Mouse (Mus musculus) intestine, embryonic 16.5 days (tissue): ENCODE measurements around the gene Gpr137. TPM values are rescaled to one million over a fixed set of nuclear protein-coding genes. Genes with fewer than 3 reads are reported as not detected.
A peak's percentile ranks its signal among the peaks of the same experiment; 100 is the strongest.

Experiments used
- ATAC-seq: fragments of 200-750 bp; cut with Nextera tagmentation; 2 replicates; pipeline ENCODE4 v1.8.0; 2017; ENCODE audit warnings: moderate TSS enrichment, moderate library complexity
- H3K27ac ChIP-seq: fragments of 300-500 bp; sonication (generic); 2 replicates; pipeline ENCODE4 v1.5.1; 2014; ENCODE audit warnings: mild to moderate bottlenecking, low read length
- H3K27me3 ChIP-seq: fragments of 300-500 bp; sonication (generic); replicated peaks from 2 replicates; pipeline ENCODE4 v1.6.1; 2014; ENCODE audit warnings: low read length, control low read depth, mixed read lengths; ENCODE audit not compliant: control insufficient read depth, insufficient read depth
- H3K36me3 ChIP-seq: fragments of 300-500 bp; sonication (generic); 2 replicates; pipeline ENCODE4 v1.6.1; 2014; ENCODE audit warnings: low read length, control low read depth; ENCODE audit not compliant: control insufficient read depth, insufficient read depth
- H3K4me1 ChIP-seq: fragments of 300-500 bp; sonication (generic); 2 replicates; pipeline ENCODE4 v1.6.1; 2014; ENCODE audit warnings: low read length, control low read depth, mixed read lengths; ENCODE audit not compliant: control insufficient read depth, insufficient read depth
- H3K4me2 ChIP-seq: fragments of 300-500 bp; sonication (generic); 2 replicates; pipeline ENCODE4 v1.6.1; 2014; ENCODE audit warnings: low read depth, low read length, control low read depth
- H3K4me3 ChIP-seq: fragments of 300-500 bp; sonication (generic); 2 replicates; pipeline ENCODE4 v1.5.1; 2014; ENCODE audit warnings: mild to moderate bottlenecking, low read length
- H3K9ac ChIP-seq: fragments of 300-500 bp; sonication (generic); 2 replicates; pipeline ENCODE4 v1.6.1; 2014; ENCODE audit warnings: low read depth, low read length
- H3K9me3 ChIP-seq: fragments of 300-500 bp; sonication (generic); 2 replicates; pipeline ENCODE4 v1.6.1; 2016; ENCODE audit warnings: low read length, control low read depth; ENCODE audit not compliant: control insufficient read depth
- WGBS: fragments of 180-500 bp; shearing (Covaris S2); extraction: QIAGEN DNeasy Blood & Tissue Kit; methylation state at CpG from one replicate; pipeline ENCODE4 v1.1.7; 2014; 5-methylcytosine and 5-hydroxymethylcytosine counted together
- polyA plus RNA-seq: library from polyadenylated mRNA; unstranded; fragments of >200 nt; fragmentation: Nextera tagmentation; extraction: Ambion mirVana; gene quantifications from 2 replicates; pipeline ENCODE4 v1.2.1, GENCODE M21; 2015

The Gpr137 gene
- polyA plus RNA-seq, 1 experiment from 2014 or later = 21.1 TPM

GRCm38 (mm10) chr19:6974211-6975205 is 32.2 kb upstream of the Gpr137 start, which contains the start of gene Ppp1r14b:
Gene Ppp1r14b, plus strand, starts transcription at chr19:6974968.
- H3K4me3 ChIP-seq = peak within 1 kb of the TSS; percentile 69
- H3K4me2 ChIP-seq = peak within 1 kb of the TSS; percentile 72
- H3K4me1 ChIP-seq = peaks cover 55% of the 10 kb centered on the region
- H3K9me3 ChIP-seq = no peaks in the 10 kb centered on the region
- H3K9ac ChIP-seq = peak within 1 kb of the TSS; percentile 78
- WGBS = under 1% methylated on average over 74 of the region's 84 CpGs
- no peaks in the 10 kb centered on the region for H3K27me3 ChIP-seq
- H3K36me3 ChIP-seq = peaks cover 5% of the 10 kb centered on the region; the same call in 1 of the 2 replicates
- peak; percentile 61 for ATAC-seq
- peak within 1 kb of the TSS; percentile 77 for H3K27ac ChIP-seq

- H3K27me3 ChIP-seq = no peaks in the 10 kb centered on the region
- ATAC-seq = no peak
- peak overlapping the region; percentile 69 for H3K4me3 ChIP-seq
- peak overlapping the region; percentile 78 for H3K9ac ChIP-seq
- no peaks in the 10 kb centered on the region for H3K9me3 ChIP-seq
- H3K4me1 ChIP-seq = peaks cover 51% of the 10 kb centered on the region
- peak overlapping the region; percentile 68 for H3K27ac ChIP-seq
- H3K36me3 ChIP-seq = peaks cover 5% of the 10 kb centered on the region; the same call in 1 of the 2 replicates
- 30% methylated on average over 12 of the region's 12 CpGs for WGBS
- H3K4me2 ChIP-seq = peak overlapping the region; percentile 72
Observed at GRCm38 (mm10) chr19:6973581-6974190, 31.4 kb upstream of the Gpr137 start.

- WGBS = 78% methylated on average over 13 of the region's 13 CpGs
- no peak overlapping the region for H3K9ac ChIP-seq
- H3K27me3 ChIP-seq = no peaks in the 10 kb centered on the region
- H3K4me1 ChIP-seq = peaks cover 47% of the 10 kb centered on the region
- ATAC-seq = no peak
- H3K4me3 ChIP-seq = no peak overlapping the region
- H3K27ac ChIP-seq = peak overlapping the region; percentile 96; the same call in 1 of the 2 replicates
- 0 out of 2 replicates have a peak, but pooled peaks cover 3% of the 10 kb centered on the region for H3K36me3 ChIP-seq
- H3K9me3 ChIP-seq = no peaks in the 10 kb centered on the region
- no peak overlapping the region for H3K4me2 ChIP-seq
Observed at GRCm38 (mm10) chr19:6972247-6972917, 30.1 kb upstream of the Gpr137 start.

GRCm38 (mm10) chr19:6971644-6972043 is 29.4 kb upstream of the Gpr137 start:
- Histone ChIP-seq H3K36me3 (0 out of 2 replicates have a peak, but pooled peaks cover 3% of the 10 kb centered on the region), H3K9me3 (no peaks in the 10 kb centered on the region), H3K27me3 (no peaks in the 10 kb centered on the region), H3K4me1 (peaks cover 48% of the 10 kb centered on the region), H3K4me3 (no peak overlapping the region), H3K9ac (peak overlapping the region; percentile 27), H3K27ac (peak overlapping the region; percentile 96), H3K4me2 (no peak overlapping the region)
- ATAC-seq = no peak
- 27% methylated on average over 6 of the region's 6 CpGs for whole genome bisulfite sequencing

GRCm38 (mm10) chr19:6970460-6971085 is 28.3 kb upstream of the Gpr137 start:
- peak overlapping the region; percentile 96 for H3K27ac ChIP-seq
- peak overlapping the region; percentile 94 for H3K9ac ChIP-seq
- H3K4me3 ChIP-seq = peak overlapping the region; percentile 83
- peaks cover 48% of the 10 kb centered on the region for H3K4me1 ChIP-seq
- ATAC-seq = no peak
- no peaks in the 10 kb centered on the region for H3K9me3 ChIP-seq
- no peaks in the 10 kb centered on the region for H3K27me3 ChIP-seq
- H3K36me3 ChIP-seq = peaks cover 13% of the 10 kb centered on the region
- 32% methylated on average over 11 of the region's 11 CpGs for WGBS
- peak overlapping the region; percentile 80 for H3K4me2 ChIP-seq

- peaks cover 16% of the 10 kb centered on the region for H3K36me3 ChIP-seq
- H3K4me1 ChIP-seq = peaks cover 51% of the 10 kb centered on the region
- peak; percentile 57 for ATAC-seq
- under 1% methylated on average over 55 of the region's 55 CpGs for WGBS
- no peaks in the 10 kb centered on the region for H3K27me3 ChIP-seq
- H3K27ac ChIP-seq = peak overlapping the region; percentile 96
- H3K4me2 ChIP-seq = peak overlapping the region; percentile 80
- H3K9ac ChIP-seq = peak overlapping the region; percentile 94
- H3K4me3 ChIP-seq = peak overlapping the region; percentile 83
- H3K9me3 ChIP-seq = no peaks in the 10 kb centered on the region
Observed at GRCm38 (mm10) chr19:6969665-6970381, 27.5 kb upstream of the Gpr137 start.

- Histone ChIP-seq H3K27ac (peak overlapping the region; percentile 96), H3K9ac (peak overlapping the region; percentile 94), H3K27me3 (no peaks in the 10 kb centered on the region), H3K4me3 (peak overlapping the region; percentile 83), H3K36me3 (peaks cover 18% of the 10 kb centered on the region), H3K4me1 (peaks cover 52% of the 10 kb centered on the region), H3K9me3 (no peaks in the 10 kb centered on the region), H3K4me2 (peak overlapping the region; percentile 80)
- under 1% methylated on average over 20 of the region's 20 CpGs for WGBS
- ATAC-seq = peak; percentile 2
Observed at GRCm38 (mm10) chr19:6969291-6969664, 27.0 kb upstream of the Gpr137 start.

GRCm38 (mm10) chr19:6968491-6969271 is 26.4 kb upstream of the Gpr137 start:
- peak; percentile 91 for ATAC-seq
- Histone ChIP-seq H3K9me3 (no peaks in the 10 kb centered on the region), H3K27ac (peak overlapping the region; percentile 96), H3K36me3 (peaks cover 21% of the 10 kb centered on the region), H3K4me3 (peak overlapping the region; percentile 83), H3K4me2 (peak overlapping the region; percentile 80), H3K4me1 (peaks cover 52% of the 10 kb centered on the region), H3K27me3 (no peaks in the 10 kb centered on the region), H3K9ac (peak overlapping the region; percentile 94)
- 7% methylated on average over 15 of the region's 15 CpGs for WGBS
